Mouse (Mus musculus) c-Kit-positive CD71-positive TER-119-positive erythroid progenitor cells, embryonic 14.5 days (primary cell): ENCODE measurements around the gene Otog.

Source experiments
- DNase-seq: peaks from one replicate; pipeline ENCODE4 v3.0.0-alpha.2; 2013; ENCODE audit warnings: low spot score

The Otog gene

GRCm38 (mm10) chr7:46282276-46282675, 41.5 kb downstream of the Otog start:
- no peak for DNase-seq

- no peak for DNase-seq
Observed at GRCm38 (mm10) chr7:46283681-46284080, 42.9 kb downstream of the Otog start.

GRCm38 (mm10) chr7:46285161-46285839, 44.5 kb downstream of the Otog start:
- DNase-seq = no peak

GRCm38 (mm10) chr7:46286391-46286790, 45.6 kb downstream of the Otog start:
- no peak for DNase-seq

- no peak for DNase-seq
Observed at GRCm38 (mm10) chr7:46287051-46287450, 46.3 kb downstream of the Otog start.

- no peak for DNase-seq
Observed at GRCm38 (mm10) chr7:46296330-46296729, 55.5 kb downstream of the Otog start.

GRCm38 (mm10) chr7:46301031-46301632, 60.3 kb downstream of the Otog start:
- no peak for DNase-seq

- DNase-seq = no peak
Observed at GRCm38 (mm10) chr7:46313486-46313885, 72.7 kb downstream of the Otog start.

GRCm38 (mm10) chr7:46314220-46315009, 73.6 kb downstream of the Otog start:
- no peak for DNase-seq

GRCm38 (mm10) chr7:46315692-46316091, 74.9 kb downstream of the Otog start:
- DNase-seq = no peak

- DNase-seq = no peak
Observed at GRCm38 (mm10) chr7:46316948-46317347, 76.2 kb downstream of the Otog start.

- DNase-seq = no peak
Observed at GRCm38 (mm10) chr7:46321242-46321641, 80.5 kb downstream of the Otog start.

- no peak for DNase-seq
Observed at GRCm38 (mm10) chr7:46327896-46328295, 87.1 kb downstream of the Otog start.

GRCm38 (mm10) chr7:46337397-46337796, 96.6 kb downstream of the Otog start:
- DNase-seq = no peak

GRCm38 (mm10) chr7:46339818-46340217, 99.0 kb downstream of the Otog start:
- DNase-seq = no peak

GRCm38 (mm10) chr7:46340295-46340694, 99.5 kb downstream of the Otog start:
- no peak for DNase-seq

GRCm38 (mm10) chr7:46341471-46341870, 100.7 kb downstream of the Otog start:
- no peak for DNase-seq

- DNase-seq = no peak
Observed at GRCm38 (mm10) chr7:46347692-46348091, 106.9 kb downstream of the Otog start.

- no peak for DNase-seq
Observed at GRCm38 (mm10) chr7:46348813-46349212, 108.0 kb downstream of the Otog start.

- DNase-seq = no peak
Observed at GRCm38 (mm10) chr7:46350119-46350702, 109.4 kb downstream of the Otog start.

- DNase-seq = no peak
Observed at GRCm38 (mm10) chr7:46352748-46353147, 112.0 kb downstream of the Otog start.

- DNase-seq = no peak
Observed at GRCm38 (mm10) chr7:46353216-46353615, 112.4 kb downstream of the Otog start.

- no peak for DNase-seq
Observed at GRCm38 (mm10) chr7:46353875-46354274, 113.1 kb downstream of the Otog start.
